Mouse (Mus musculus): ENCODE data around the gene Nsun2. TPM values are rescaled to one million over a fixed set of nuclear protein-coding genes. Genes with fewer than 3 reads are reported as not detected.

Nsun2 gene
- polyA plus RNA-seq (2015; fragmentation: Nextera tagmentation; extraction: Ambion mirVana): 86.6 and 89.2 TPM in 2 replicates

DNA sequence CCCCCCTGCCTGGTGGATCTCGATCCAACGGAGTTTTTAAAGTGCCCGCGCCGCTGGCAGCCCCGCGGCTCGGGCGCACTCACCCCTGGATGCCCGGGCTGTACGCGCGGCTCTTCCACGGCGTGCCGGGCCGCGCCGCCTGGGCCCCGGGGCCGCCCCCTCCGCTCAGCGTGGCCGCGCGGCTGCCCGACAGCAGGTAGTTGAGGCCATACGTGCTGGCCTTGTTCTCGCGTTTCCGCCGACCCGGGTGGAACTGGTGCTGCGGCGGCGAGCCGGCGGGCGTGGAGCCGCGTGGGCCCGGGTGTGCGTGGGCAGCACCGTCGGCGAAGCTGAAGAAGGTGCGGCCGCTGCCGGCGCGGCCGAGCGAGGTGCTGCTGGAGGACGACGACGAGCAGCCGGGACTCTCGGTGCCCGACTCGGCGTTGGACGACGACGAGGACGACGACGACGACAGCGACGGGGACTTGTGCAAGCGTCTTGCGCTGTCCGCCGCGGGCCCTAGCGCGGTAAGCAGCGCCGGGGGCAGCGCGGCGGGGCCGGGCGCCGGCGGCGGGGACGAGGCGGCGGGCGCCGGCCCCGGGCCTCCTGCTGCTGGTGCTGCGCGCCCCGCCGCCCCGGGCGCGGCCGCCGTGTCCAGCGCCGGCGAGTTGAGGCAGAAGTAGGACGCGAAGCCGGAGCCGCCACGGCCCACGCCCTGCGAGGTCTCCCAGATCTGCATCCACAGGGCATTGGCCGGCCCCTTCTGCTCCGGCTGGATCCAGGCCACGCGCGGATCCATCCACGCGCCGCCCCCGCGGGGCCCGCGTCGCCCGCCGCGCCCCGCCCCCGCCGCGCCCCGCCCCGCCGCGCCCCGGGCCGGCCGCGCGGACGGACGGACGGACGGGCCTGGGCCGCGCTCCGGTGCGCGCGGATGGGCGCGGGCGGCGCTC, at the start of gene Nsun2:
TSS of gene Nsun2 (plus strand) at position 342 of the 929 bp plus-strand sequence.
- no peaks in the 10 kb centered on the region; the same call in 1 of the 2 replicates for H3K36me3 ChIP-seq (ENCODE audit: control insufficient read depth, insufficient read depth, low read length)
- under 1% methylated on average over 94 of the region's 155 CpGs for WGBS
- no peaks in the 10 kb centered on the region for H3K27me3 ChIP-seq (ENCODE audit: control insufficient read depth, insufficient read depth, low read depth, low read length)
- peaks cover 26% of the 10 kb centered on the region for H3K4me1 ChIP-seq (replicated peaks; ENCODE audit: control insufficient read depth, insufficient read depth, low read length)
- ATAC-seq (ENCODE audit: low read depth): peak; percentile 40; the same call in 1 of the 2 replicates
- peak within 1 kb of the TSS; percentile 93 for H3K27ac ChIP-seq (ENCODE audit: low read length)
- H3K9ac ChIP-seq (ENCODE audit: low read length): peak within 1 kb of the TSS; percentile 85
- peak within 1 kb of the TSS; percentile 79 for H3K4me2 ChIP-seq (ENCODE audit: low read depth, low read length)
- H3K4me3 ChIP-seq (ENCODE audit: low read length): peak within 1 kb of the TSS; percentile 69
- no peaks in the 10 kb centered on the region for H3K9me3 ChIP-seq (ENCODE audit: control insufficient read depth, low read length)

DNA sequence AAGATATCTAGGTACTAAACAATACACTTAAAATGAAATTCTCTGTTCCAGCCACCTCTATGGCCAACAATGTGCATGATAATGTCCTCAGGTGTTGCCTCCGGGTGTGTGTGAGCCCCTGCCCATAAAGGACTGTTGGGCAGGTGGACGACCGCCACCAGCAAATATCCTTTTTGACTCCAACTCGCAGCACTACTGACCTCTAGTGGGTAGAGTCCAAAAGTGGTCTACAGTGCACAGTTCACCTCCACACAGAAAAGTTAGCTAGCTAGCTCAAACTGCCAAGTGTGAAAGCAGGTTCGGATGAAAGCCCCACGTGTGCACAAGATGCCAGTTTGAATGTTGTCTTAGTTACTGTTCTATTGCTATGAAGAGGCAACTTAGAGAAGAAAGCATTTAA, 48.2 kb upstream of the Nsun2 start:
- no peak for ATAC-seq (ENCODE audit: low read depth)
- H3K4me3 ChIP-seq (ENCODE audit: low read length): no peak overlapping the region
- no peak overlapping the region for H3K27ac ChIP-seq (ENCODE audit: low read length)
- H3K27me3 ChIP-seq (ENCODE audit: control insufficient read depth, insufficient read depth, low read depth, low read length): peaks cover 36% of the 10 kb centered on the region
- H3K36me3 ChIP-seq (ENCODE audit: control insufficient read depth, insufficient read depth, low read length): no peaks in the 10 kb centered on the region
- peaks cover 40% of the 10 kb centered on the region for H3K4me1 ChIP-seq (replicated peaks; ENCODE audit: control insufficient read depth, insufficient read depth, low read length)
- no peak overlapping the region for H3K9ac ChIP-seq (ENCODE audit: low read length)
- 10% methylated on average over 6 of the region's 6 CpGs for WGBS
- H3K9me3 ChIP-seq (ENCODE audit: control insufficient read depth, low read length): no peaks in the 10 kb centered on the region
- no peak overlapping the region for H3K4me2 ChIP-seq (ENCODE audit: low read depth, low read length)

DNA sequence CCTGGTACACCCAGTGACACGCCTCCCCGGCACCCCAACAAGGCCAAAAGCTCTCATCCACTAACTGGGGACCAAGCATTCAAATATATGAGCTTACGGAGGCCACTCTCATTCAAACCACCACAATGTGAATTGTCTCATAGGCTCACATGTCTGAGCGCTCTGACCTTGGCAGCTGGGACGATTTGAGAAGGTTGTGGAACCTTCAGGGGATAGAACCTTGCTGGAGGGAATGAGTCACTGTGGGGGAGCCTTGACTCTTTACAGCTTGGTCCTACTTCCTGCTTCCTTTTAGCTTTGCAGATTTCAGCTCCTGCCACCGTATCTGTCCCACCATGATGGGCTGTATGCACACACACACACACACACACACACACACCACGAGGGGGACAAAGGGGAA, 47.7 kb upstream of the Nsun2 start:
- no peak overlapping the region for H3K27ac ChIP-seq (ENCODE audit: low read length)
- no peak overlapping the region for H3K4me3 ChIP-seq (ENCODE audit: low read length)
- no peak for ATAC-seq (ENCODE audit: low read depth)
- H3K4me1 ChIP-seq (replicated peaks; ENCODE audit: control insufficient read depth, insufficient read depth, low read length): peaks cover 38% of the 10 kb centered on the region
- WGBS: 61% methylated on average over 7 of the region's 7 CpGs
- H3K9ac ChIP-seq (ENCODE audit: low read length): no peak overlapping the region
- H3K36me3 ChIP-seq (ENCODE audit: control insufficient read depth, insufficient read depth, low read length): no peaks in the 10 kb centered on the region
- no peaks in the 10 kb centered on the region for H3K9me3 ChIP-seq (ENCODE audit: control insufficient read depth, low read length)
- peaks cover 35% of the 10 kb centered on the region for H3K27me3 ChIP-seq (ENCODE audit: control insufficient read depth, insufficient read depth, low read depth, low read length)
- H3K4me2 ChIP-seq (ENCODE audit: low read depth, low read length): no peak overlapping the region

DNA sequence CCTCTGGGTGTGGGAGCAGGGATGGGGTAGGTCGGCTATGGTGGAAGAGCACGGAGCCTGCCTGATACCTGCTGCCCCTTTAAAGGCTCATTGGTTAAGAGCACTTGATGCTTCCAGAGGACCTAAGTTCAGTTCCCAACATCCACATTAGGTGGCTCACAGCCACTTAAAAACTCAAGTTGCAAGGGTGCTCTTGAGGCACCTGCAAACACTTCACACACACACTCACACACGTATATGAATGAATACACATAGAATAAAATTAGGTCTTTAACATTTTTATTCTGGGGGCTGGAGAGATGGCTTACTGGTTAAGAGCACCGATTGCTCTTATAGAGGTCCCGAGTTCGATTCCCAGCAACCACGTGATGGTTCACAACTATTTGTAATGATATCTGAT, 46.4 kb upstream of the Nsun2 start:
- Histone ChIP-seq H3K27ac (ENCODE audit: low read length) (no peak overlapping the region), H3K4me2 (ENCODE audit: low read depth, low read length) (peak overlapping the region; percentile 52; the same call in 1 of the 2 replicates), H3K36me3 (ENCODE audit: control insufficient read depth, insufficient read depth, low read length) (no peaks in the 10 kb centered on the region), H3K4me1 (replicated peaks; ENCODE audit: control insufficient read depth, insufficient read depth, low read length) (peaks cover 26% of the 10 kb centered on the region), H3K27me3 (ENCODE audit: control insufficient read depth, insufficient read depth, low read depth, low read length) (peaks cover 26% of the 10 kb centered on the region), H3K4me3 (ENCODE audit: low read length) (no peak overlapping the region), H3K9ac (ENCODE audit: low read length) (no peak overlapping the region), H3K9me3 (ENCODE audit: control insufficient read depth, low read length) (no peaks in the 10 kb centered on the region)
- peak; percentile 59 for ATAC-seq (ENCODE audit: low read depth)
- 50% methylated on average over 7 of the region's 7 CpGs for WGBS

DNA sequence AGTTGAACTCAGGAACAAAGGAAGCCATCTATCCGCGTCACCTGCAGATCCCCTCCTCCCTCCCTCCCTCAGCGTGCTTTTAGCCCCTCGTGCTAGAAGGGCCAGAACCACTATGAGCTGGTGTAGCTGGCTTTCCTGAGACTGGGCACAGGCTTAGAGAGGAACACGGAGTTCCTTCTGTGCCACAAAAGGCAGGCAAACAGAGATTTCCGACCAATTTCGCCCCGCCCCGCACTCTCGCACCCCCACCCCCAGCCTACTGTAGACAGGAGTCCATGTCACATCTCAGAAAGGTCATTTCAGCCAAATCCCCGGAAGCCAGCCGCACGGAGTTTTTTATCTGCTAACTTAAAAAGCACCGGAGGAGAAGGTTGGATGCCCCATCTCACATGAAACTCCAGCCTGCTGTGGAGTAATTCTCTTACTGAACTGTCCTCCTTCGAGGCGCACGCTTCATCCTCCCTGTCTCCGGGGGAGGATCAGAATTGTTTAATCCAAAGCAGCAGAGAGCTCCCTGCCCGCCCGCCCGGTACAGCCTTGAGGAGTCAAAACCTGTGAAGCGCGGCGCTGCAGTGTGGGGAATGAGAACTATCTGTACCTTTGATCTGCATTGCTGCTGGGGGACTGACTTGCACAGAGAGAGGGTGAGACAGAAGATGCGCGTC, 45.8 kb upstream of the Nsun2 start:
- peak overlapping the region; percentile 52 for H3K4me2 ChIP-seq (ENCODE audit: low read depth, low read length)
- no peaks in the 10 kb centered on the region for H3K36me3 ChIP-seq (ENCODE audit: control insufficient read depth, insufficient read depth, low read length)
- H3K27ac ChIP-seq (ENCODE audit: low read length): no peak overlapping the region
- WGBS: 2% methylated on average over 26 of the region's 26 CpGs
- peaks cover 23% of the 10 kb centered on the region for H3K27me3 ChIP-seq (ENCODE audit: control insufficient read depth, insufficient read depth, low read depth, low read length)
- peaks cover 24% of the 10 kb centered on the region for H3K4me1 ChIP-seq (replicated peaks; ENCODE audit: control insufficient read depth, insufficient read depth, low read length)
- H3K9me3 ChIP-seq (ENCODE audit: control insufficient read depth, low read length): no peaks in the 10 kb centered on the region
- ATAC-seq (ENCODE audit: low read depth): 0 out of 2 replicates have a peak, but pooled peaks have one; percentile 12
- peak overlapping the region; percentile 31 for H3K4me3 ChIP-seq (ENCODE audit: low read length)
- peak overlapping the region; percentile 0; the same call in 1 of the 2 replicates for H3K9ac ChIP-seq (ENCODE audit: low read length)

DNA sequence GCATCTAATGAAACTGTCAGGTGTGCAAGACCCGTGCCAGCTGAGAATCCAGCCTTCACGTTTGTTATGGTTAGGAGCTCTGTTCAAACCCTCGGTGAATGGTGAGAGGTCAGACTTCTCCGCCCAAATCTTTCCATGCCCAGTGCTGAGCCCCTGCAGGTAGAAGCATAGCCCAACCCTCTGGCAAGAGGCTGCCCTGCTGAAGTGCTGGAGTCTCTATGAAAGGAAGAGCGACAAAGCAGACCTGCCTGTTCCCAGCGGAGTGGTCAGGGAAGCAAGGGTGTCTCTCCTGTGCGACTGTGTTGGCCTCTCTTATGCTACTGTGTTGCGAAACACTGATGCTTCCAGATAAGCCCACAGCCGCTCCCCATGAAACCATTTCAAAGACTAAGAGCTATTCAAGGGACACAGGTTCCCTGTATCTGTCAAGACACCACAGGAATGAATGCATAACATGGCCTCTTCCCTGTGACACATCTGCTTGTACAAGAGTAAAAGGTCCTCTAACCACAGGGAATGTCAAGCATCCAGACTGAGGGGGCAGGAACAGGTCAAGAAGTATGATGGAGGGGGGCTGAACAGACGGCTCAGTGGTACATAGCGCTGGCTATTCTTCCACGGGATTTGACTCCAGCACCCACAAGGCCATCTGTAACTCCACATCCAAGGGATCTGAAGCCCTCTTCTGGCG, 44.8 kb upstream of the Nsun2 start:
- Histone ChIP-seq H3K4me2 (ENCODE audit: low read depth, low read length) (peak overlapping the region; percentile 52; the same call in 1 of the 2 replicates), H3K4me1 (replicated peaks; ENCODE audit: control insufficient read depth, insufficient read depth, low read length) (peaks cover 24% of the 10 kb centered on the region), H3K27ac (ENCODE audit: low read length) (no peak overlapping the region), H3K27me3 (ENCODE audit: control insufficient read depth, insufficient read depth, low read depth, low read length) (peaks cover 14% of the 10 kb centered on the region), H3K36me3 (ENCODE audit: control insufficient read depth, insufficient read depth, low read length) (no peaks in the 10 kb centered on the region), H3K9ac (ENCODE audit: low read length) (no peak overlapping the region), H3K4me3 (ENCODE audit: low read length) (no peak overlapping the region; the same call in 1 of the 2 replicates), H3K9me3 (ENCODE audit: control insufficient read depth, low read length) (no peaks in the 10 kb centered on the region)
- WGBS: 23% methylated on average over 13 of the region's 13 CpGs
- ATAC-seq (ENCODE audit: low read depth): peak; percentile 21; the same call in 1 of the 2 replicates

DNA sequence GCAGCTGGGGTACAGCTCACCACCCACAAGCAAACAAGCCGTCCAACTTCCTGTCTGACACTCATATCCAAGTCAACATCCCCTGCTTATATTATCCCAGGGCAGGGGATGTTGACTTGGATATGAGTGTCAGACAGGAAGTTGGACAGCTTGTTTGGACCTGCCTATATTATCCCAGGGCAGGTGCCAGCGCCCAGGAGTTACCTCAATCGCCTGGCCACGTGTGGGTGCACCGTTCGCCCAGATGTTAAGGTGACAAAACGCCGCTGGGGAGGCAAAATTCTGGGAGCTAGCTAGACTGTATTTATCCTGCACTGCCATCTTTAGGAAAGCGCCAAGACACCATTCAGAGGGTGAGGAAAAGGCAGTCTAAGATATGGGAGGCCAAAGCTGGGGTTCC, 43.8 kb upstream of the Nsun2 start:
- Histone ChIP-seq H3K36me3 (ENCODE audit: control insufficient read depth, insufficient read depth, low read length) (0 out of 2 replicates have a peak, but pooled peaks cover 2% of the 10 kb centered on the region), H3K27ac (ENCODE audit: low read length) (no peak overlapping the region), H3K4me1 (replicated peaks; ENCODE audit: control insufficient read depth, insufficient read depth, low read length) (peaks cover 24% of the 10 kb centered on the region), H3K4me3 (ENCODE audit: low read length) (no peak overlapping the region), H3K9me3 (ENCODE audit: control insufficient read depth, low read length) (no peaks in the 10 kb centered on the region), H3K4me2 (ENCODE audit: low read depth, low read length) (no peak overlapping the region), H3K9ac (ENCODE audit: low read length) (no peak overlapping the region), H3K27me3 (ENCODE audit: control insufficient read depth, insufficient read depth, low read depth, low read length) (peaks cover 7% of the 10 kb centered on the region)
- ATAC-seq (ENCODE audit: low read depth): no peak
- 43% methylated on average over 9 of the region's 9 CpGs for WGBS

DNA sequence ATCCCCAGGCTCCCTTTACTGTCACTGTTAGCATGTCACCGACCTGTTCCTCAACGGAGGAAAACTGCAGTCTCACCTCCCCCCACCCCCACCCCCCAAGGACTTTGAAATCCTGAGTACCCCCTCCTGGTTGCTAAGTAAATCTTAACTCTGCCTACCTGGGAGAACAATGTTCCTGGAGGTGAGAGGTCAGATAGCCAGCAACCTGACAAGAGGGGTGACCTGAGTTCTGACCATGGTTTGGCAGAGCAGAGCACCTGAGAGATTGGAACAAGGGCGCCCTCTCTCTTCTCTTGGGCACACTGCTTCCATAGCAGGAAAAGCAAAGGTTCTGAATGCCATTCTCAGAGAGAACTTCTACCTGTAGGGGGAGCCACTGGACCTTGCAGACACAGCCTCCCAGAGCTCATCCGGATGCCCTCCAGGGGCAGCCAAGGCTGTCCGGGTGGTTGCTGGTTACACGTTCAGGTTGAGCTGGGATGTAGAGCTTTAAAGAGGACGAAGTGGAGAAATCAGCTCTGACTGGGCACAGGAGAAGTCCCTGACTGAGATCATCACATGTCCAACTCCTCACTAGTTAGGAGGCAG, 40.6 kb upstream of the Nsun2 start:
- Histone ChIP-seq H3K9me3 (ENCODE audit: control insufficient read depth, low read length) (no peaks in the 10 kb centered on the region), H3K4me1 (replicated peaks; ENCODE audit: control insufficient read depth, insufficient read depth, low read length) (peaks cover 18% of the 10 kb centered on the region), H3K27me3 (ENCODE audit: control insufficient read depth, insufficient read depth, low read depth, low read length) (peaks cover 3% of the 10 kb centered on the region; the same call in 1 of the 2 replicates), H3K4me3 (ENCODE audit: low read length) (no peak overlapping the region), H3K9ac (ENCODE audit: low read length) (no peak overlapping the region), H3K27ac (ENCODE audit: low read length) (no peak overlapping the region), H3K36me3 (ENCODE audit: control insufficient read depth, insufficient read depth, low read length) (peaks cover 20% of the 10 kb centered on the region), H3K4me2 (ENCODE audit: low read depth, low read length) (no peak overlapping the region)
- 25% methylated on average over 7 of the region's 7 CpGs for WGBS
- ATAC-seq (ENCODE audit: low read depth): no peak
